Mouse (Mus musculus) brain, embryonic 14.5 days (tissue): ENCODE measurements at regions not wholly inside any gene's neighbourhood (a gene's known extent, or its start where the extent isn't known, plus 50 kb on each side); places are given as distances from the start of the nearest gene placed in this dataset.

Experiments
- CTCF ChIP-seq: fragments of 200-500 bp; IDR thresholded peaks from 2 replicates; pipeline ENCODE4 v1.5.1; 2012; ENCODE audit warnings: inconsistent platforms, mild to moderate bottlenecking, moderate library complexity, borderline replicate concordance; ENCODE audit not compliant: insufficient read depth, insufficient read length; ENCODE audit errors: extremely low read depth
- POLR2A ChIP-seq: fragments of 200-500 bp; IDR thresholded peaks from 2 replicates; pipeline ENCODE4 v1.6.1; 2012; ENCODE audit warnings: mild to moderate bottlenecking, inconsistent platforms, borderline replicate concordance; ENCODE audit not compliant: poor library complexity, insufficient read depth, insufficient read length, severe bottlenecking; ENCODE audit errors: extremely low read depth

DNA sequence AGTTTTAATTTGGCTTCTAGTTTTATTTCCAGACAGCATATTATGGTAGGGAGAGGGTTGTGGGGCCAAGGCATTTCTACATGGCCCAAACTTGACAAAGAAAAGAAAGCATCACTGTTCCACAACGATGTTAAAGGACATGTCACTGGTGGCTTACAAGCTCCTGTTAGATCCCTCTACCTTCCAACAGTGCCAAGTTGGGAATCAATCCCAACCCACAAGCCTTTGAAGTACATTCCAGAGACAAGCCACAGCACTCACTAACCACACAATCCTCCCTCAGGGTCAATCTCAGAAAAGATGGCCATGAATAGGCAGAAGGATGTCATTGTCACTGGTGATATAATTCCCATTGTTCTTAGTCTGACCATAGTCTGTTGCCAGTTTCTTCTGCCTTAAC is 213.4 kb downstream of the Ube2cbp start:
- no peak for TF ChIP-seq POLR2A
- TF ChIP-seq CTCF = no peak
